Mouse (Mus musculus) lung, adult 2 months (tissue): ENCODE results near the gene Cwc22. TPM values are rescaled to one million over a fixed set of nuclear protein-coding genes. Genes with fewer than 3 reads are reported as not detected.

ENCODE experiments used
- DNase-seq: peaks from one replicate; pipeline ENCODE4 v3.0.0; 2022
- H3K4me1 ChIP-seq: fragments of 200-500 bp; 2 replicates; pipeline ENCODE4 v1.6.1; 2011; ENCODE audit warnings: low read length; ENCODE audit not compliant: control insufficient read depth, insufficient read depth
- H3K4me3 ChIP-seq: fragments of 200-500 bp; replicated peaks from 2 replicates; pipeline ENCODE3; 2011; ENCODE audit warnings: low read depth, mild to moderate bottlenecking, control low read depth, low read length; ENCODE audit errors: extremely low read depth
- CTCF ChIP-seq: fragments of 200-500 bp; IDR thresholded peaks from 2 replicates; pipeline ENCODE4 v1.5.1; 2011; ENCODE audit warnings: mild to moderate bottlenecking, low read length, control low read depth; ENCODE audit not compliant: insufficient read depth
- POLR2A ChIP-seq: fragments of 200-500 bp; IDR thresholded peaks from 2 replicates; pipeline ENCODE4 v1.6.1; 2011; ENCODE audit warnings: low read depth, mild to moderate bottlenecking, control low read depth, low read length, borderline replicate concordance; ENCODE audit errors: extremely low read depth
- WGBS: fragments of 180-500 bp; shearing (Covaris S2); methylation state at CpG from one replicate; pipeline ENCODE4 v1.1.7; 2018; 5-methylcytosine and 5-hydroxymethylcytosine counted together
- polyA plus RNA-seq: library from polyadenylated mRNA; depleted of rRNA; stranded (reverse); fragments of >200 nt; gene quantifications from 2 replicates; pipeline ENCODE4 v1.2.3, GENCODE M21; 2012

Gene Cwc22
- polyA plus RNA-seq, 1 experiment: 4.9 TPM

DNA sequence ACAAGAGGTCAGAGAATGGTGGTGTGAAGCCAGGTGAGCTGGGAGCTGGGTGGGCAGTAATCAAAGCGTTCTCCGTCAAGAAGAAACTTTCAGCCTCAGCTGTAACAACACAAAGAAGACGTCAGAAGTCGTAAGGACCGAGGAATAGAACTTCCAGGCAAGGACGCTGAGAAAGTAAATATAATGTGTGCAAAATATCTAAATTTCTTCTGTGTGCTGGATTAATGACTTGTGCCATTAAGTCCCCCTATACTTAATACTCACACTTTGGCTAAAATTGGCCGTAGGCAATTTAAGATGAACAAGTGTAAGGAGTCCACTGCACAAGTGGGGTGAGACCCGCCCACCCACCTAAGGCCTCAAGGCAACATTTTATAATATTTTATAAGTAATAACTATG is 51.3 kb downstream of the Cwc22 start:
- DNase-seq: no peak
- Histone ChIP-seq H3K4me3 (no peak overlapping the region), H3K4me1 (no peaks in the 10 kb centered on the region)
- TF ChIP-seq POLR2A (no peak), CTCF (no peak)
- WGBS: 90% methylated on average over 8 of the region's 8 CpGs

DNA sequence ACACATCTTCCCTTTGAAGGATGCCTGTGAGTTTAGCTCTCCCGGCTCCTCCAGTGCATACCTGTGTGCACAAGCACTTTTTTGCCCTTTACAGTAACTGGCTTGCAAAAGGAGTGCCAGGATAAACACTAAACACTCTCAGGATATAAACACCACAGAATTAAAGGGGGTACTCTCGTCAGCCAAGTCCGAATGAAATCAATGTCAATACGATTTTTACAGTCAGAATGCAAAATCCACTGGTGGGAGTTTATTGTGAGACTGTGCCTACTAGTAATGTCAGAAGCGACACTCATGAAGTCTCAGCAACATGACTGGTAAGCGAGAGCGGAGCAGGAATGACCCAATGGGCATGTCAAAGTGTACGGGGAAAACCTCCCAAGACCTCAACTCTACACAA is 52.7 kb downstream of the Cwc22 start:
- no peak for TF ChIP-seq CTCF
- TF ChIP-seq POLR2A: no peak
- Histone ChIP-seq H3K4me3 (no peak overlapping the region), H3K4me1 (no peaks in the 10 kb centered on the region)
- DNase-seq: no peak
- 94% methylated on average over 8 of the region's 8 CpGs for WGBS

DNA sequence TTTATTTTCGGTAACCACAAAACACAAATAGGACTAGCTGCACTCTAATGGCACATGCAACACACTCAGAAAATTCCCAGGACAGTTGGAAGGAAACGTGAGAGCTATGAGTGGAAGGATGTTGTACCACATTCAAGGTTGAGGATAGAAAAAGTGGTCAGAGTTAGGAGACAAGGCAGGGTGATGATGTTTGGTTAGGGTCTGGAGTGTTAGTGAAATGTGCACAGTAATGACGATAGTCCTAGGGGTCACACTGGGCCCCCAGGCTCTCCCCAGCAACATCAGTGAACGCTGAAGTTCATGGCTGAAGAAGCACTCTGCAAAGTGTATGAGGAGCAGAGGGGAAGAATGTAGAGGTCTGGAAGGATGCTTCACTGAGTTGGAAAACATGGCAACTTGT is 53.6 kb downstream of the Cwc22 start:
- no peak for DNase-seq
- TF ChIP-seq CTCF (no peak), POLR2A (no peak)
- 91% methylated on average over 4 of the region's 4 CpGs for WGBS
- no peaks in the 10 kb centered on the region for H3K4me1 ChIP-seq
- no peak overlapping the region for H3K4me3 ChIP-seq

DNA sequence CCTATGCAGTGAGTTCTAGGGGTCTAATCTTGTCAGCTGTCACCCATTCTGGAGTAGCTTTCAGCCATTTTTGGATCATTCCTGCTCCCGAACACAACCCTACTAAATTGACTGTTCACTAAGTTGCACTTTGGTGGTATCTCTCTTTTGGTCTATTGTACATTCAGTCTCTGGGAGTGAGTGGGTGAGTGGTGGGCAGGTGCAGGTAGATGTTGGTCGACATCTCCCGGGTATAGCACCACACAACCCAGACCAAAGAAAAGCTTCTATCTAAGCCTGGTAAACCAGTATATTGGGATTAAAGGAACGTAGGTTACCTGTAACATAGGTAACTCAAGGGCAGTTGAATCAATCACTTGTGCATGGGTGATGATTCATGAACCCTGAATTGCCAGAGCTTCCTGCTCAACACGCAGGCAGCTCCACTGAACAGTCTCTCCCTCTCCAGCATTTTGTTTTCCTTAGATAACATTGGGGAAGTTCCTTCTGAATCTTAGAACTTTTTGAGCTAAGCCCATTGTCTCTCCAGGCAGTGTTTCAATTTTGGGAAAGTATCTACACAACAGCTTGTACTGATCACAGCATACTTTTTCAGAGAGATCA is 55.2 kb downstream of the Cwc22 start:
- no peaks in the 10 kb centered on the region for H3K4me1 ChIP-seq
- DNase-seq: no peak
- TF ChIP-seq POLR2A (no peak), CTCF (no peak)
- no peak overlapping the region for H3K4me3 ChIP-seq
- 94% methylated on average over 5 of the region's 5 CpGs for WGBS

DNA sequence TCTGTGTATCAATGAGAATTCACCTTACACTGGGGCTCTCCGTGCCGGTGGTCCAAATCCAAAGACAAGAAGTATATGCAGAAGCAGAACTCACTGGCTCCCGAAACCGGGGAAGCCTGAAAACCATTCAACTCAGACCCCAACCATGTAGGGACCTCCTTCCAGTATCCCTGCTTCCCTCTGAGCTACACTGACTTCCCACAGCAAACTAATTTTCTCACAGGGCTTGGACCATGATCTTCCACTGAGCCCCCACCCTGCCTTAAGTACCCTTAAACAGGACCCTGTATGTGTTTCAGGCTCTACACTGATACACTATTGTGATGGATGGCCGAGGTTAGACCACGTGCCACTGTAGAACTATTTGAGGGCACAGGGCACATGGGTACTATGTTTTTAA is 56.2 kb downstream of the Cwc22 start:
- no peak overlapping the region for H3K4me3 ChIP-seq
- 97% methylated on average over 6 of the region's 6 CpGs for WGBS
- TF ChIP-seq CTCF (no peak), POLR2A (no peak)
- DNase-seq: no peak
- no peaks in the 10 kb centered on the region for H3K4me1 ChIP-seq

DNA sequence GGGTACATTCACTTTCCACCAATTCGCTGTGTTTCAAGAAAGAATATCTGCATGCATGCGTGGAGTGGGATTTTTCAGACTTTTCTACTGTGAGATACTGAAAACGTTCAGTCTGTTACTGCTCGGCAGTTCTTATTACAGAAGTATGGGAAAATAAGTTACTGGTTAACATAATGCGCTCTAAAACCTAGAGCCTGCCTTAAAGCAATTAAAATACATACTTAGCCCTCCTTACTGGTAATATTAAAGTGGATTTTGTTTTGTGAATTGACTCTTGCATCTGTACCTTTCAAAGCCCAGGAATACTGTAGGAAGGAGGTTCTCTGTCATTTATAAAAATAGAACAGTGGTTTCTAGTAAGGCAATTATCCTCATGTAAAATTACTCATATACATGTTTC is 56.8 kb downstream of the Cwc22 start:
- 93% methylated on average over 5 of the region's 5 CpGs for WGBS
- no peak for DNase-seq
- Histone ChIP-seq H3K4me1 (no peaks in the 10 kb centered on the region), H3K4me3 (no peak overlapping the region)
- TF ChIP-seq CTCF (no peak), POLR2A (no peak)

DNA sequence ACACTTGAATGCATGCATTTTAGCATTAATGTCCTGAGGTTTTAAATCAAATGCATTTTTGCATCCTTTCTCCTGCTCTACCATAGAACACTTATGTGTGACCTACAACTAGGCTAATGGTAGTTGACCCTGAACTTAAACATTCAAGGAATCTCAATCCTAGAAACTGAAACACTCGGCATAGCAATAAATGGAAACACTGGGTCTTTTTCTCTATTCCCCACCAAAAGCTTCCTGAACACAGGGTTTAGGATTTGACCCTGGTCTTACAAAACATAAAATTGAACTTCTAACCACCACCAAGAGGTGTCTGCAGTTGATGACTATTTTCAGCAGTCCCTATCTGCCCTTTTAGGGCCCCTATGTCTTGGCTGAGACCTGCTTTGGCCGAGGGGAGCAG is 57.3 kb downstream of the Cwc22 start:
- no peak for DNase-seq
- no peaks in the 10 kb centered on the region for H3K4me1 ChIP-seq
- 74% methylated on average over 2 of the region's 2 CpGs for WGBS
- TF ChIP-seq POLR2A (no peak), CTCF (no peak)
- no peak overlapping the region for H3K4me3 ChIP-seq

DNA sequence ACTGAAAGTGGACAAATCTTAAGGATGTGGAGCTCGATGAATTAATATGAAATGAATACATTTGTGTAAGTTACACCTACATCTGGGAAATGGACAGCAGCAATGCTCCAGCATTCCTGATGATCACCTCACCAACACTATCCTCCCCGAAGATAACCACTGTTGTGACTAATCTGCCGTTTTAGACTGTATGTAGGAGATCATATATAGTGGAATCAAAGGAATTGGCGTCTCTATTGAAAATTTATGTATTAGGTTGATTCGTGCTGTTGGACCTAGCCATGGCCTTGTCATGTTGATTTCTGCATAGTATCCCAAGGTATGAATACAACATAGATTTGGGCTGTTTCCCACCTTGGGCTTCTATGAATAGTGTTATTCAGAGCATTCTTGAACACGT is 58.1 kb downstream of the Cwc22 start:
- WGBS: 89% methylated on average over 6 of the region's 6 CpGs
- DNase-seq: no peak
- H3K4me3 ChIP-seq: no peak overlapping the region
- no peak for TF ChIP-seq POLR2A
- TF ChIP-seq CTCF: no peak
- H3K4me1 ChIP-seq: no peaks in the 10 kb centered on the region

DNA sequence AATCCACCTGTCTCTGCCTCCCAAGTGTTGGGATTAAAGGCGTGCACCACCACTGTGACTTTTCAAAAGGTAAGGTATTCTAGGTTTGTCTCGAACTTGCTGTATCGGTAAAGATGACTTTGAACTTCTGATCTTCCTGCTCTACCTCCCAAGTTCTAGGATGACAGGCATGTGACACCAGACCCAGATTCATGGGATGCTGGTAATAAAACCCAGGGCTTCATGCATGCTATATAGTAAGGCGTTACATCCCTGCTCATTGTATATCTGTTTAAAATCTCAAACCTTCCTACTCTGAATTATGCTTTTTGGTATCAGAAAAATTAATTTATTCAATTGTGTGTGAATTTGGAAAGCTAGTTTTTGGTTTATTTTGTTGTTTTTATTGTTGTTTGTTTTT is 59.0 kb downstream of the Cwc22 start:
- Histone ChIP-seq H3K4me3 (no peak overlapping the region), H3K4me1 (no peaks in the 10 kb centered on the region)
- TF ChIP-seq POLR2A (no peak), CTCF (no peak)
- no peak for DNase-seq
- WGBS: 92% methylated on average over 4 of the region's 4 CpGs

DNA sequence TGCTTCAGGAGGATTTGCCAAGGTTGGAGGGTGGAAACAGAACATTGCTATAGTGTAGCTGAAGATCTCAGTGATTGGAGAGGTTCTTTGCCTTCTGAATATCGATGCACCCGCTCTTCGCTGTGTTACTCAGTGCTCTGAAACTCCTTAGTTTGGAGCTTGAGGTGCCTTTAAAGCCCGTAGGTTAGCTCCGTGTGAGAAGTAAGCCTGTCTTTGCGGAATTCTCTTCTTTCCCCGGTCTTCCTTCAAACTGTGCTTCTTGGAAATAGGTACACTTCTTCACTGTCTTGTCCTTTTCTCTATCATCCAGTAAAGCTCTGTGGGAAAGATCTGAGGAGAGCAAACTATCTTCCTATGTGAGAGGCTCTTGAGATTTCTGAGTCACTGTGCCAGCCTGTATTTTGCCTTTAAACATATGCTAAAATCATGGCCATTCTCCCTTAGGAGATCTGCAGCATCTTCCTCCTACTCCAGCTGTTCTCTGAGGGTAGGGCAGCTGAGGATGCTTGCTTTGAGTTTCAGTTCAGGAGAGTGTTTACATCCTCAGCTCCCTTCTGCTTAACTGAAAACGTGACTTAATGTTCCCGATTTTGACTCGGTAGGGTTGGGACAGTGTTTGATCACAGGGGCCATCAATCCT is 60.6 kb downstream of the Cwc22 start:
- no peak for DNase-seq
- WGBS: 81% methylated on average over 10 of the region's 10 CpGs
- TF ChIP-seq CTCF (no peak), POLR2A (no peak)
- no peak overlapping the region for H3K4me3 ChIP-seq
- H3K4me1 ChIP-seq: no peaks in the 10 kb centered on the region
